Comparison of ENCODE assay signal across 20 mouse cellular contexts in the genomic region with DNA sequence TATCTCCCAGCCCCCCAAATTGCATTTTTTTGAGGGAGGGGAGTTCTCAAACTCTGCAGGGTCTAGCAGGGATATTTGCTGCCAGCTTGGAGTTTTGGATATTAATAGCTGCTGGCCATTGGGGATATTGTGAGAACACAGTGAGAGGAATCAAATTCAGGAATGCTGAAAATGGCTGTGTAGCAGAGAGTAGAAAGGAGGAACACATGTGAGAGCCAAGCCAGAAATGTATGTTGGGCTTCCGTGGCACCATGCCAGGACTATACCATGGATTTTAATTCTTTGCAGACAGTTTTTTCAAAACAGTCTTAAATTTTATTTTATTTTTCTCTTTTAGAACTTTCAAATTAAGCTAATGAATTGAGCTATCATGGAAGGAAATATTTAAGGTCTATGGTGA. TPM values are rescaled to one million over a fixed set of nuclear protein-coding genes. Genes with fewer than 3 reads are reported as not detected.
DNase-seq lines count a peak whose midpoint lies in the region; ATAC-seq lines count a peak whose summit lies in the region.
"Had no signal": no experiment of that assay in that cellular context is flagged by ENCODE, and none has a peak within 500 bp of the region (broad histone marks: within the 10 kb centered on the region; RNA-seq: fewer than 3 reads in every experiment).

No protein-coding gene starts in this region.

- H3K4me1 ChIP-seq in heart, embryonic 16.5 days (ENCODE audit: control insufficient read depth, insufficient read depth, low read length): peaks cover 12% of the 10 kb centered on the region
- peaks cover 25% of the 10 kb centered on the region for H3K4me1 ChIP-seq in embryonic facial prominence, embryonic 15.5 days
- H3K4me1 ChIP-seq: forebrain, embryonic 10.5 days; hindbrain, embryonic 10.5 days had no signal

- intact Hi-C loops in heart, postnatal 36 days (cut with DNase I): no loop called here

- no peak overlapping the region for H3K4me2 ChIP-seq in heart, embryonic 16.5 days (ENCODE audit: low read depth, low read length)
- H3K4me2 ChIP-seq in embryonic facial prominence, embryonic 15.5 days (replicated peaks): no peak overlapping the region
- H3K4me2 ChIP-seq: heart, embryonic 12.5 days; hindbrain, embryonic 14.5 days had no signal

- DNase-seq in heart, postnatal 36 days: no peak
- DNase-seq in right cerebral cortex, postnatal 4 days: peak; percentile 42
- no peak for DNase-seq in right cerebral cortex, adult 18-20 months
- no peak for DNase-seq in kidney, adult 18-20 months
- DNase-seq: adrenal gland, adult 8-10 months; adrenal gland, postnatal 36 days; cerebellum, adult 2 months; cerebellum, postnatal 10 days; gastrocnemius, adult 2 months; gastrocnemius, postnatal 25 days; heart, postnatal 10 days had no signal

- no peak overlapping the region for H3K4me3 ChIP-seq in heart, embryonic 16.5 days (ENCODE audit: low read length)
- H3K4me3 ChIP-seq in embryonic facial prominence, embryonic 15.5 days (replicated peaks): no peak overlapping the region
- H3K4me3 ChIP-seq: erythroblast, embryonic 14.5 days; forebrain, embryonic 10.5 days; gastrocnemius, adult 2 months; heart, embryonic 12.5 days; hindbrain, embryonic 10.5 days had no signal

- H3K9ac ChIP-seq in heart, embryonic 16.5 days (ENCODE audit: low read length): no peak overlapping the region
- no peak overlapping the region for H3K9ac ChIP-seq in embryonic facial prominence, embryonic 15.5 days
- H3K9ac ChIP-seq: heart, embryonic 12.5 days; hindbrain, embryonic 14.5 days had no signal

- peaks cover 5% of the 10 kb centered on the region for H3K9me3 ChIP-seq in heart, embryonic 16.5 days (replicated peaks; ENCODE audit: control insufficient read depth, low read length)
- H3K9me3 ChIP-seq in embryonic facial prominence, embryonic 15.5 days (replicated peaks): no peaks in the 10 kb centered on the region
- H3K9me3 ChIP-seq: heart, embryonic 12.5 days had no signal

- H3K27me3 ChIP-seq in heart, embryonic 16.5 days (ENCODE audit: control insufficient read depth, insufficient read depth, low read length): no peaks in the 10 kb centered on the region
- H3K27me3 ChIP-seq in embryonic facial prominence, embryonic 15.5 days: no peaks in the 10 kb centered on the region
- H3K27me3 ChIP-seq: CH12.LX; heart, embryonic 12.5 days had no signal

- no peak for ATAC-seq in heart, embryonic 16.5 days (replicated peaks; ENCODE audit: extremely low read depth, insufficient read depth, low FRiP score)
- peak; percentile 43; the same call in 1 of the 2 replicates for ATAC-seq in embryonic facial prominence, embryonic 15.5 days (ENCODE audit: insufficient number of reproducible peaks, low FRiP score, low TSS enrichment, low read depth)
- ATAC-seq: forebrain, embryonic 14.5 days had no signal

- H3K36me3 ChIP-seq in heart, embryonic 16.5 days (ENCODE audit: control insufficient read depth, insufficient read depth): peaks cover 8% of the 10 kb centered on the region
- H3K36me3 ChIP-seq in embryonic facial prominence, embryonic 15.5 days: peaks cover 13% of the 10 kb centered on the region

- 76% methylated on average over 1 of the region's 1 CpGs for WGBS in heart, embryonic 16.5 days
- 32% methylated on average over 1 of the region's 1 CpGs for WGBS in embryonic facial prominence, embryonic 15.5 days

- 0 out of 2 replicates have a peak overlapping the region, but pooled peaks have one; percentile 21 for H3K27ac ChIP-seq in heart, embryonic 16.5 days (ENCODE audit: low read length)
- H3K27ac ChIP-seq in embryonic facial prominence, embryonic 15.5 days (replicated peaks): peak overlapping the region; percentile 81; the same call in 1 of the 2 replicates
- H3K27ac ChIP-seq: forebrain, embryonic 10.5 days; gastrocnemius, adult 2 months; hindbrain, embryonic 10.5 days; hindbrain, embryonic 14.5 days had no signal

RNA-seq across cellular contexts. Expression of gene Chka, which starts 16.7 kb away (rescaled TPM):
- 24.1 and 30.6 TPM in 2 replicates for polyA plus RNA-seq in heart, embryonic 16.5 days (2015; fragmentation: Nextera tagmentation; extraction: Ambion mirVana)
- total RNA-seq in heart, postnatal 36 days (2021): 10 to 100 TPM; 10.5 to 11.5 TPM
- 38.2 and 44.3 TPM in 2 replicates for polyA plus RNA-seq in embryonic facial prominence, embryonic 15.5 days (2015; fragmentation: Nextera tagmentation; extraction: Ambion mirVana)

RNA-seq across cellular contexts. Expression of gene Tcirg1, which starts 38.6 kb away (rescaled TPM):
- 31.0 and 32.3 TPM in 2 replicates for polyA plus RNA-seq in heart, embryonic 16.5 days (2015; fragmentation: Nextera tagmentation; extraction: Ambion mirVana)
- total RNA-seq in heart, postnatal 36 days (2021): 10 to 100 TPM in 1 of 2 experiments, 1 to 10 TPM in 1; 9.1 to 17.7 TPM
- polyA plus RNA-seq in embryonic facial prominence, embryonic 15.5 days (2015; fragmentation: Nextera tagmentation; extraction: Ambion mirVana): 57.5 and 64.3 TPM in 2 replicates

RNA-seq across cellular contexts. Expression of gene Ndufs8, which starts 44.3 kb away (rescaled TPM):
- polyA plus RNA-seq in heart, embryonic 16.5 days (2015; fragmentation: Nextera tagmentation; extraction: Ambion mirVana): 466 and 487 TPM in 2 replicates
- 100 to 1,000 TPM; 508 to 532 TPM for total RNA-seq in heart, postnatal 36 days (2021)
- polyA plus RNA-seq in embryonic facial prominence, embryonic 15.5 days (2015; fragmentation: Nextera tagmentation; extraction: Ambion mirVana): 255 and 269 TPM in 2 replicates
